Mouse (Mus musculus) kidney, adult 2 months (tissue): ENCODE data around the gene Dgkh. TPM values are rescaled to one million over a fixed set of nuclear protein-coding genes. Genes with fewer than 3 reads are reported as not detected.

ENCODE experiments used
- DNase-seq: peaks from one replicate; pipeline ENCODE4 v3.0.0; 2021
- H3K27ac ChIP-seq: fragments of 200-500 bp; 2 replicates; pipeline ENCODE4 v1.5.1; 2012; ENCODE audit warnings: low read depth, low read length, control low read depth, inconsistent platforms; ENCODE audit not compliant: insufficient read depth
- H3K27me3 ChIP-seq: fragments of 200-500 bp; replicated peaks from 2 replicates; pipeline ENCODE4 v1.6.1; 2012; ENCODE audit warnings: mild to moderate bottlenecking, moderate library complexity, low read length, inconsistent platforms; ENCODE audit not compliant: control insufficient read depth, insufficient read depth
- H3K36me3 ChIP-seq: fragments of 200-500 bp; 2 replicates; pipeline ENCODE4 v1.6.1; 2012; ENCODE audit warnings: mild to moderate bottlenecking, moderate library complexity, low read length, inconsistent platforms; ENCODE audit not compliant: control insufficient read depth, insufficient read depth
- H3K4me1 ChIP-seq: fragments of 200-500 bp; 2 replicates; pipeline ENCODE4 v1.6.1; 2011; ENCODE audit warnings: low read length; ENCODE audit not compliant: control insufficient read depth, insufficient read depth
- H3K4me3 ChIP-seq: fragments of 200-500 bp; 2 replicates; pipeline ENCODE4 v1.5.1; 2011; ENCODE audit warnings: mild to moderate bottlenecking, low read depth, low read length, control low read depth; ENCODE audit not compliant: insufficient read depth
- CTCF ChIP-seq: fragments of 200-500 bp; conservative IDR thresholded peaks from 2 replicates; pipeline ENCODE4 v1.5.1; 2011; ENCODE audit warnings: low read depth, mild to moderate bottlenecking, control low read depth, low read length, moderate library complexity, mixed read lengths; ENCODE audit not compliant: insufficient read depth, insufficient read length
- POLR2A ChIP-seq: fragments of 200-500 bp; IDR thresholded peaks from one replicate; pipeline ENCODE4 v1.6.1; 2011; ENCODE audit warnings: low read depth, low read length, control low read depth
- WGBS: fragments of 180-500 bp; shearing (Covaris S2); methylation state at CpG from one replicate; pipeline ENCODE4 v1.1.7; 2018; 5-methylcytosine and 5-hydroxymethylcytosine counted together
- polyA plus RNA-seq: library from polyadenylated mRNA; depleted of rRNA; stranded (reverse); fragments of >200 nt; gene quantifications from 2 replicates; pipeline ENCODE4 v1.2.3, GENCODE M21; 2012; rRNA removed

Dgkh gene
- polyA plus RNA-seq, 1 experiment: 1.9 TPM

DNA sequence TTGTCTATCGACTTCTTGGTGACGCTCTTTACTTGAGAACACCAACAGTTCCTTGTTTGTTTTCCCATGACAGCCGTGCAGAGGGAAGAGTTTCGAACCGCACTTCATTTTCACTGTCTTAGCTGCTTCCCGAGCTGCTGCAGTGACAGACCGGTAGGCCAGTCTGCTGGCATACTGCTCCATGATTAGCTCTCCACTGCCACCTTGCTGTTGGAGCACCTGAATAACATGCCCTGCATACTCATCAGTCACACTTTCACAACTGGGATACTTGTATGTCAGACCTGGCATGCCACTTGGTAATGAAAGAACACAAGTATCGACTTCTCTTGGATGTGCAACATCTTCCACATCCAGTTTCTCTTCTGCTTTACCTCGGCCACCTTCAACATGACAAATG, 221.9 kb downstream of the Dgkh start:
- Histone ChIP-seq H3K36me3 (peaks cover 21% of the 10 kb centered on the region), H3K4me1 (no peaks in the 10 kb centered on the region), H3K27ac (no peak overlapping the region), H3K27me3 (no peaks in the 10 kb centered on the region), H3K4me3 (no peak overlapping the region)
- 79% methylated on average over 9 of the region's 9 CpGs for WGBS
- TF ChIP-seq CTCF: peak; percentile 52
- TF ChIP-seq POLR2A: no peak
- peak; percentile 19 for DNase-seq

DNA sequence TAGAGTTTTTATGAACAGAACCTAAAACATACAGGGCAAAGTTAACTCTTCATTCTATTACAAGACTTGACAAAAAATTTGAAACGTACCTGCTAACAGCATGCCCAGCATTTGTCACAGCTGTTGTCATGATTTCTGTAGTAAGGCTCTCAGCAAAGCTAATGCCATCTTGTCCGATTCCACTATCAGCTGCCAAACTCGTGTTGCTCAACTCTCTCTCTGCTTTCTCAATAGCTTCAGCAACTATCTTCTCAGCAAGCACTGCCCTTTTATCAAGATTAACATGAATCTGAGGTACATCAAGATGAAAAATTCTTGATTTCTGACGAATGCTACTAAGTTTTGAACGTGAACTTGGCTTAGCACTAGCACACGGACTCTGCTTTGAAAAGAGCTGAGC, 222.8 kb downstream of the Dgkh start:
- no peak overlapping the region for H3K27ac ChIP-seq
- H3K4me1 ChIP-seq: no peaks in the 10 kb centered on the region
- H3K36me3 ChIP-seq: peaks cover 25% of the 10 kb centered on the region
- H3K27me3 ChIP-seq: no peaks in the 10 kb centered on the region
- WGBS: 76% methylated on average over 6 of the region's 6 CpGs
- no peak overlapping the region for H3K4me3 ChIP-seq
- no peak for DNase-seq
- no peak for TF ChIP-seq CTCF
- TF ChIP-seq POLR2A: no peak

Other genes with a start within 250 kb of the Dgkh start
- 7.0 and 9.1 TPM in 2 replicates for gene Akap11, start 196.0 kb downstream of the Dgkh start, polyA plus RNA-seq
- 71.2 and 78.0 TPM in 2 replicates for gene Vwa8, start 116.3 kb upstream of the Dgkh start, polyA plus RNA-seq